Mouse (Mus musculus): ENCODE data around the gene Dbndd1. TPM values are rescaled to one million over a fixed set of nuclear protein-coding genes. Genes with fewer than 3 reads are reported as not detected.
A peak's percentile ranks its signal among the peaks of the same experiment; 100 is the strongest.

The Dbndd1 gene
- polyA plus RNA-seq, 1 experiment from 2014 or later, result not detected

DNA sequence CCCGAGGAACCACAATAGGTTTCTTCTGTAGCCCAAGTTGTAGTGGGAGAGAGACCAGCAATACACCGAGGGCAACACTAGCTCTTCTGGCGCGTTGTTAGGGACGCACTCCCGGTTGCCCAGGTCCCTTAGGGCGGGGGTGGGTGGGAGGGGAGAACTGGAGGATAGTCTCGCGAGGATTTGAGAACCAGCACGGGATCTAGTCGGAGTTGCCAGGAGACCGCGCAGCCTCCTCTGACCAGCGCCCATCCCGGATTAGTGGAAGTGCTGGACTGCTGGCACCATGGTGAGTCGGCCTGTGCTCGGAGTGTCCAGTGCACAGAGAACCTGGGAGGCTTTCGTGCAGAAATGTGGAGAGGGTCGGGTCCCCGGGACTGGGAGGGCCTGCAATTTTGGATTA lies 3.4 kb upstream of the Dbndd1 start, which contains the start of gene Gas8:
Gas8 (plus strand) TSS at position 168 of the 400 bp plus-strand sequence.
- DNase-seq (peak; percentile 91), ATAC-seq (peak; percentile 94)
- peak within 1 kb of the TSS; percentile 65 for H3K9ac ChIP-seq (replicated peaks)
- peaks cover 23% of the 10 kb centered on the region for H3K27me3 ChIP-seq (ENCODE audit: insufficient read depth, low read length)
- no peaks in the 10 kb centered on the region for H3K9me3 ChIP-seq (ENCODE audit: low read length)
- peak within 1 kb of the TSS; percentile 64 for H3K4me3 ChIP-seq (ENCODE audit: low read depth, low read length)
- under 1% methylated on average over 20 of the region's 20 CpGs for WGBS (ENCODE audit: insufficient replicate concordance)
- H3K4me1 ChIP-seq (ENCODE audit: insufficient read depth), result peaks cover 18% of the 10 kb centered on the region
- H3K36me3 ChIP-seq (replicated peaks; ENCODE audit: insufficient read depth, low read length), result no peaks in the 10 kb centered on the region
- H3K4me2 ChIP-seq (ENCODE audit: low read depth, low read length), result peak within 1 kb of the TSS; percentile 85
- TF ChIP-seq EP300 (IDR thresholded peaks at IDR 0.05; ENCODE audit: low read depth) (no peak), CTCF (IDR thresholded peaks at IDR 0.05; ENCODE audit: low read depth) (0 out of 2 replicates have a peak, but pooled peaks have one; percentile 11)
- no peak within 1 kb of the TSS for H3K27ac ChIP-seq (ENCODE audit: low read depth)

DNA sequence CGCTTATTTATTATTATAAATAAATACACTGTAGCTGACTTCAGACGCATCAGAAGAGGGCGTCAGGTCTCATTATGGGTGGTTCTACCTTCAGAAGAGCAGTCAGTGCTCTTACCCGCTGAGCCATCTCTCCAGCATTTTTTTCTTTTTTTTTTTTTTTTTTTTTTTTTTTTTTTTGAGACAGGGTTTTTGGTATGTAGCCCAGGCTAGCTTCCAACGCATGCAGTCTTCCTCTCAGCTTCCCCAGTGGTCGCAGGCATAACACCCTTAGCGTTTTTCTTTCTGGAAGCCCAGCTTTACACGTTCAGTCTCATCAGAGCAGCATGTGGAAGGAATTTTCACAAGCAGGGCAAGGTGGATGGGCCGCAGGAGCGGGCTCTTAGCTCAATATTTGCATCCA lies 2.9 kb upstream of the Dbndd1 start:
- ATAC-seq (0 out of 2 replicates have a peak, but pooled peaks have one; percentile 2), DNase-seq (no peak)
- peak overlapping the region; percentile 85 for H3K4me2 ChIP-seq (ENCODE audit: low read depth, low read length)
- no peaks in the 10 kb centered on the region for H3K36me3 ChIP-seq (replicated peaks; ENCODE audit: insufficient read depth, low read length)
- no peak overlapping the region for H3K27ac ChIP-seq (ENCODE audit: low read depth)
- peaks cover 18% of the 10 kb centered on the region for H3K4me1 ChIP-seq (ENCODE audit: insufficient read depth)
- H3K27me3 ChIP-seq (ENCODE audit: insufficient read depth, low read length), result peaks cover 28% of the 10 kb centered on the region
- H3K9ac ChIP-seq (replicated peaks), result no peak overlapping the region
- H3K4me3 ChIP-seq (ENCODE audit: low read depth, low read length), result peak overlapping the region; percentile 64; the same call in 1 of the 2 replicates
- 34% methylated on average over 10 of the region's 10 CpGs for WGBS (ENCODE audit: insufficient replicate concordance)
- TF ChIP-seq CTCF (IDR thresholded peaks at IDR 0.05; ENCODE audit: low read depth) (no peak), EP300 (IDR thresholded peaks at IDR 0.05; ENCODE audit: low read depth) (no peak)
- H3K9me3 ChIP-seq (ENCODE audit: low read length), result no peaks in the 10 kb centered on the region

DNA sequence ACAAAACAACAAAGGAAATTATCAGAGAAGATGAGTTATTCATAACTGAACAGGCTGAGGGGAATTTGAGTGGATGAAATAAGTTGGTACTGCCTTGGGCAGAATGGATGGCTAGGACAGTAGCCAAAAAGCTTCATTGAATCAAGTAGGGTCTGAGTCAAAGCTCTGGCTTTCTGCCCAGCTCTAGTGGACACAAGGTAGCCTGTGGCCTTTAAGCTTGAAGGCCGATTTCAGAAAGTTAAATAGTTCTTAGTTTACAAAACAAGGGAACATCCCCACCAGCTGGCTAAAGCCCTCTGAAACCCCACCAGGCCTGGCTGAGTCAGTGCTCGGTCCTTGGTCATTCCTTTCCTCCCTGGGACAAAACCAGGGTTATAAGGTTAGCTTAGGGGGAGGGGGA lies 1.3 kb upstream of the Dbndd1 start:
- Histone ChIP-seq H3K36me3 (replicated peaks; ENCODE audit: insufficient read depth, low read length) (no peaks in the 10 kb centered on the region), H3K9ac (replicated peaks) (no peak overlapping the region), H3K9me3 (ENCODE audit: low read length) (no peaks in the 10 kb centered on the region), H3K4me3 (ENCODE audit: low read depth, low read length) (no peak overlapping the region), H3K27me3 (ENCODE audit: insufficient read depth, low read length) (peaks cover 37% of the 10 kb centered on the region), H3K4me1 (ENCODE audit: insufficient read depth) (peaks cover 18% of the 10 kb centered on the region), H3K27ac (ENCODE audit: low read depth) (no peak overlapping the region), H3K4me2 (ENCODE audit: low read depth, low read length) (no peak overlapping the region)
- no peak for TF ChIP-seq EP300 (IDR thresholded peaks at IDR 0.05; ENCODE audit: low read depth)
- no peak for TF ChIP-seq CTCF (IDR thresholded peaks at IDR 0.05; ENCODE audit: low read depth)
- peak; percentile 12; the same call in 1 of the 2 replicates for ATAC-seq
- peak; percentile 62 for DNase-seq
- 41% methylated on average over 2 of the region's 2 CpGs for WGBS (ENCODE audit: insufficient replicate concordance)

DNA sequence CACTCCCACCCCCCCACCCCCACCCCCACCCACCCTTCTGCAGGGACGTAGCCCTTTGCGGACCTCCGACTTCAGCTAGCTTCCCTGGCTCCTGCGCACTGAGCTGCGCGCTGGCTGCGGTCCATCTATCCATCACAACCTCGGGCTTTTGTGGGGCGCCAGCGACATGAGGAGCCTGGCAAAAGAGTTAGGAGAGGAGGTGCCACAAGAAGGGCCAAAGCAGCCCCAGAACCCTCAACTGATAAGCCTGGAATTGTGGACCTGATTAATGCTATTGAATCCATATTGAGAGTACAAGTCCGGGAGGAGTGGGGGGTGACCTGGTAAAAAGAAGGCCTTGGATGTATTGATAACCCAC lies 256 bp upstream of the Dbndd1 start:
- H3K4me3 ChIP-seq (ENCODE audit: low read depth, low read length), result no peak overlapping the region; the same call in 1 of the 2 replicates
- peaks cover 37% of the 10 kb centered on the region for H3K27me3 ChIP-seq (ENCODE audit: insufficient read depth, low read length)
- no peaks in the 10 kb centered on the region for H3K9me3 ChIP-seq (ENCODE audit: low read length)
- TF ChIP-seq EP300 (IDR thresholded peaks at IDR 0.05; ENCODE audit: low read depth), result no peak
- no peak for TF ChIP-seq CTCF (IDR thresholded peaks at IDR 0.05; ENCODE audit: low read depth)
- peak overlapping the region; percentile 73 for H3K4me2 ChIP-seq (ENCODE audit: low read depth, low read length)
- no peaks in the 10 kb centered on the region for H3K36me3 ChIP-seq (replicated peaks; ENCODE audit: insufficient read depth, low read length)
- DNase-seq (no peak), ATAC-seq (no peak)
- 6% methylated on average over 10 of the region's 11 CpGs for WGBS (ENCODE audit: insufficient replicate concordance)
- no peak overlapping the region for H3K27ac ChIP-seq (ENCODE audit: low read depth)
- H3K4me1 ChIP-seq (ENCODE audit: insufficient read depth), result peaks cover 18% of the 10 kb centered on the region
- H3K9ac ChIP-seq (replicated peaks), result no peak overlapping the region

DNA sequence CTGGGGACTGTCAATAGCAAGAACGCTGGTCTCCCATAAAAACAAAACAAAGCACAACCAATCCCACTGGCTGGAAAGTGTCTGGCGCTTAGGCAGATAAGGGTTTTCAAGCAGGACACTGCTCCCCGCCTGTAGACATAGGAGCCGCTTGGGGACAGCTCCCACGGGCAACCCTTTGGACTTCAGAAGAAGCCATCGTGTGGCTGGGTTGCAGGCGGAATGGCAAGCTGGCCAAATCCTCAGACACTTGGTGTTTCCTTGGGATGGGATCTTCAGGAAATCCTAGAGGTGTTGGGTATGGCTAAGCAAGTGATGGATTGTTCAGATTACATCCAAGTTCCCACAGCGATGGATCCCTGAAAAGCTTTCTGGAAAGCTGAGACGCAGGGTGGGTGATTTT lies 1.1 kb downstream of the Dbndd1 start:
- Histone ChIP-seq H3K9me3 (ENCODE audit: low read length) (no peaks in the 10 kb centered on the region), H3K9ac (replicated peaks) (no peak overlapping the region), H3K4me1 (ENCODE audit: insufficient read depth) (peaks cover 15% of the 10 kb centered on the region), H3K4me3 (ENCODE audit: low read depth, low read length) (peak overlapping the region; percentile 57; the same call in 1 of the 2 replicates), H3K27me3 (ENCODE audit: insufficient read depth, low read length) (peaks cover 37% of the 10 kb centered on the region), H3K27ac (ENCODE audit: low read depth) (no peak overlapping the region), H3K36me3 (replicated peaks; ENCODE audit: insufficient read depth, low read length) (no peaks in the 10 kb centered on the region), H3K4me2 (ENCODE audit: low read depth, low read length) (no peak overlapping the region)
- no peak for DNase-seq
- TF ChIP-seq CTCF (IDR thresholded peaks at IDR 0.05; ENCODE audit: low read depth) (no peak), EP300 (IDR thresholded peaks at IDR 0.05; ENCODE audit: low read depth) (no peak)
- WGBS (ENCODE audit: insufficient replicate concordance), result 4% methylated on average over 9 of the region's 9 CpGs
- no peak for ATAC-seq

DNA sequence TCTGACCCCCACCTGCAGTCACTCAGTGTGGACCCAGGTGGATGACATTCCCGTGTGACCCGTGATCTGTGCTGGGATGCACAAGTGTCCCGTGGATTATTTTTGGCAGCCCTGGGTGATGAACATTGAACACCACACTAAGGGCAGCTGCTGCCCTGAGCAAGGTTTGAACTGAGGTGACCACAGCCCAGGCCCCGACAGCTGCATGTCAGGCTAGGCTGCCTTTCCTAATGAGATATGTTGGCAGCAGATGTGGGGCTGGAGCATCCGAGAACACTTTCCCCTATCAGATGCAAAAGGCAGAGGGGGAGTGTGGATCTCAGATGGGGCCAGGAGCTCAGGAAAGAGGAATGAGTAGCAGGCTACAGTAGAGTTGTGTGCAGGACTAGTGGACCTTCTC lies 4.4 kb downstream of the Dbndd1 start:
- Histone ChIP-seq H3K27ac (ENCODE audit: low read depth) (no peak overlapping the region), H3K36me3 (replicated peaks; ENCODE audit: insufficient read depth, low read length) (peaks cover 3% of the 10 kb centered on the region; the same call in 1 of the 2 replicates), H3K9me3 (ENCODE audit: low read length) (no peaks in the 10 kb centered on the region), H3K9ac (replicated peaks) (no peak overlapping the region), H3K4me2 (ENCODE audit: low read depth, low read length) (no peak overlapping the region), H3K4me3 (ENCODE audit: low read depth, low read length) (no peak overlapping the region), H3K4me1 (ENCODE audit: insufficient read depth) (peaks cover 9% of the 10 kb centered on the region), H3K27me3 (ENCODE audit: insufficient read depth, low read length) (peaks cover 35% of the 10 kb centered on the region)
- no peak for DNase-seq
- WGBS (ENCODE audit: insufficient replicate concordance), result 65% methylated on average over 5 of the region's 5 CpGs
- no peak for ATAC-seq
- no peak for TF ChIP-seq CTCF (IDR thresholded peaks at IDR 0.05; ENCODE audit: low read depth)
- TF ChIP-seq EP300 (IDR thresholded peaks at IDR 0.05; ENCODE audit: low read depth), result no peak

All from liver, postnatal 0 days (tissue).